Mouse (Mus musculus) adrenal gland, postnatal 14 days (tissue): ENCODE results near the gene Olfr651. TPM values are rescaled to one million over a fixed set of nuclear protein-coding genes. Genes with fewer than 3 reads are reported as not detected.
A peak's percentile ranks its signal among the peaks of the same experiment; 100 is the strongest.
"Not testable (repeated sequence)": the region's sequence is repeated elsewhere in the genome, so short reads cannot be mapped to it uniquely, and the experiment has no call there.

ENCODE experiments used
- DNase-seq: peaks from one replicate; pipeline ENCODE4 v3.0.0; 2021; ENCODE audit warnings: mixed read lengths
- long read RNA-seq, 2 experiments: library from polyadenylated mRNA; stranded (forward); transcript quantifications; one replicate each; pipeline ENCODE4 v2.0.0; 2021
- total RNA-seq: library from RNA; stranded (reverse); gene quantifications from 2 replicates; pipeline ENCODE4 v1.2.3, GENCODE M21; 2021

The Olfr651 gene
- not detected in 2 replicates for total RNA-seq
- long read RNA-seq, experiment 1 = 0 reads
- long read RNA-seq, experiment 2 = 0 reads

GRCm38 (mm10) chr7:104549833-104550232, at the start of gene Olfr651:
Olfr651 (plus strand) TSS chr7:104550133.
- no peak for DNase-seq

GRCm38 (mm10) chr7:104501186-104501585, 48.7 kb upstream of the Olfr651 start:
- DNase-seq = not testable (repeated sequence)

- DNase-seq = peak; percentile 69
These were observed 48.2 kb upstream of the Olfr651 start for GRCm38 (mm10) chr7:104501589-104502371.

- DNase-seq = peak; percentile 20
These were observed 42.4 kb upstream of the Olfr651 start, which contains the start of gene Trim30d for GRCm38 (mm10) chr7:104507421-104508065. Trim30d (minus strand) TSS chr7:104507849.

GRCm38 (mm10) chr7:104552700-104553099, 2.8 kb downstream of the Olfr651 start:
- DNase-seq = no peak

- DNase-seq = no peak
These were observed 10.7 kb downstream of the Olfr651 start, which contains the start of gene Olfr652 for GRCm38 (mm10) chr7:104560601-104561000. Olfr652 (plus strand) TSS chr7:104560901.

GRCm38 (mm10) chr7:104577014-104577413, 27.1 kb downstream of the Olfr651 start, which contains the start of gene Olfr653:
Olfr653 (plus strand) TSS chr7:104577314.
- no peak for DNase-seq

GRCm38 (mm10) chr7:104580846-104581245, 30.9 kb downstream of the Olfr651 start:
- DNase-seq = no peak

GRCm38 (mm10) chr7:104581429-104581828, 31.5 kb downstream of the Olfr651 start:
- DNase-seq = no peak

- no peak for DNase-seq
These were observed 36.8 kb downstream of the Olfr651 start, which contains the start of gene Olfr654 for GRCm38 (mm10) chr7:104586725-104587124. Olfr654 (plus strand) TSS chr7:104587025.

- DNase-seq = no peak
These were observed 38.3 kb downstream of the Olfr651 start for GRCm38 (mm10) chr7:104588274-104588673.

- DNase-seq = no peak
These were observed 51.7 kb downstream of the Olfr651 start, which contains the start of gene Olfr655 for GRCm38 (mm10) chr7:104601679-104602078. Olfr655 (minus strand) TSS chr7:104601779.

- DNase-seq = peak; percentile 67
These were observed 53.2 kb downstream of the Olfr651 start for GRCm38 (mm10) chr7:104603173-104603572.

Other genes with a start within 250 kb of the Olfr651 start
- 8.1 and 17.0 TPM in 2 replicates for gene Trim12a, start 234.7 kb upstream of the Olfr651 start, total RNA-seq
- 0.38 and 0.52 TPM in 2 replicates for gene Trim34b, start 220.7 kb upstream of the Olfr651 start, total RNA-seq
- gene Trim12c, start 196.8 kb upstream of the Olfr651 start, total RNA-seq = 8.4 and 11.6 TPM in 2 replicates
- 0.53 TPM in 1 of 2 replicates, not detected in the other for gene Trim30b, start 180.2 kb upstream of the Olfr651 start, total RNA-seq
- gene Trim30c, start 149.3 kb upstream of the Olfr651 start, total RNA-seq = 0.23 TPM in 1 of 2 replicates, not detected in the other
- gene Trim30a, start 84.9 kb upstream of the Olfr651 start, total RNA-seq = 3.6 and 7.3 TPM in 2 replicates
- 4.1 and 4.3 TPM in 2 replicates for gene Trim30d, start 42.3 kb upstream of the Olfr651 start, total RNA-seq
- not detected in 2 replicates for gene Olfr652, start 10.8 kb downstream of the Olfr651 start, total RNA-seq
- not detected in 2 replicates for gene Olfr653, start 27.2 kb downstream of the Olfr651 start, total RNA-seq
- not detected in 2 replicates for gene Olfr654, start 36.9 kb downstream of the Olfr651 start, total RNA-seq
- gene Olfr655, start 51.6 kb downstream of the Olfr651 start, total RNA-seq = not detected in 2 replicates
- gene Olfr656, start 63.8 kb downstream of the Olfr651 start, total RNA-seq = not detected in 2 replicates
- not detected in 2 replicates for gene Olfr657, start 74.7 kb downstream of the Olfr651 start, total RNA-seq
- gene Olfr658, start 97.2 kb downstream of the Olfr651 start, total RNA-seq = not detected in 2 replicates
- not detected in 2 replicates for gene Olfr659, start 116.6 kb downstream of the Olfr651 start, total RNA-seq
- not detected in 2 replicates for gene Olfr661, start 136.4 kb downstream of the Olfr651 start, total RNA-seq
- not detected in 2 replicates for gene Usp17le, start 227.3 kb downstream of the Olfr651 start, total RNA-seq